Mouse (Mus musculus): Measurements from ENCODE around the gene Col25a1. TPM values are rescaled to one million over a fixed set of nuclear protein-coding genes. Genes with fewer than 3 reads are reported as not detected.

Gene Col25a1
- total RNA-seq, 2 experiments from 2014 or later, result 0.16 to 0.33 TPM

DNA sequence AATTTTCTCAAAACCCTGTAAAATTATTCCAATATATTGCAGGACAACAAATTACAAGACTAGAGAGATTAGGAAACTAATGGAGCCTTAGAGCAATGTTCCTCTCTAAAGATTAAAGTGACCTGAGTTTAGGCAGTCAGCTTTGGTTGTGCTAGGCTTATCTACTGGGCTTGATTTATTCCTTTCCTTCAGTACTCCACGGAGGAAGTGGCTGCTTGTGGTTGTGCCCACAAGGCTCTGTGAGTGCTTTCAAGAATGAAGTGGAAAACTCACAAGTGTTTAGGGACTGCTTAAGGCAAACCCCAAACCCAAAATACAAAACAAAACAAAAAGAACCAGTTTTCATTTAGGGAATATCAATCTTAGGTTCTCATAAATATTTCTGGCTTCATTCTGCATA lies 106.6 kb downstream of the Col25a1 start:
- intact Hi-C loops (cut with DNase I), result no loop called here
- no peak for DNase-seq

DNA sequence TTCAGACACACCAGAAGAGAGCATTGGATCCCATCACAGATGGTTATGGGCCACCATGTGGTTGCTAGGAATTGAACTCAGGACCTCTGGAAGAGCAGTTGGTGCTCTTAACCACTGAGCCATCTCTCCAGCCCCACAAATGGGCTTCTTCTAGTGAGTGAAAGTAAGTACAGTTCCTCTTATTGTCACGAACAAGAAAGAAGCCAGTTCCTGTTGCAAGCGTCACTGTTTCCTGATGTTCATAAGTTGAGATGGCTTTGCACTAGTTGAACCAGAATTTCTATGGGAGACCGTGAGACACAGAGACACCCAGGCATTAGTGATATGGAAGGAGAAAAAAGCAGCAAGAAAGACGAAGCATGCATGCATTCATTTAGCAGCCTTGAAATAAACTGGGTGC lies 110.6 kb downstream of the Col25a1 start:
- intact Hi-C loops (cut with DNase I), result no loop called here
- no peak for DNase-seq

DNA sequence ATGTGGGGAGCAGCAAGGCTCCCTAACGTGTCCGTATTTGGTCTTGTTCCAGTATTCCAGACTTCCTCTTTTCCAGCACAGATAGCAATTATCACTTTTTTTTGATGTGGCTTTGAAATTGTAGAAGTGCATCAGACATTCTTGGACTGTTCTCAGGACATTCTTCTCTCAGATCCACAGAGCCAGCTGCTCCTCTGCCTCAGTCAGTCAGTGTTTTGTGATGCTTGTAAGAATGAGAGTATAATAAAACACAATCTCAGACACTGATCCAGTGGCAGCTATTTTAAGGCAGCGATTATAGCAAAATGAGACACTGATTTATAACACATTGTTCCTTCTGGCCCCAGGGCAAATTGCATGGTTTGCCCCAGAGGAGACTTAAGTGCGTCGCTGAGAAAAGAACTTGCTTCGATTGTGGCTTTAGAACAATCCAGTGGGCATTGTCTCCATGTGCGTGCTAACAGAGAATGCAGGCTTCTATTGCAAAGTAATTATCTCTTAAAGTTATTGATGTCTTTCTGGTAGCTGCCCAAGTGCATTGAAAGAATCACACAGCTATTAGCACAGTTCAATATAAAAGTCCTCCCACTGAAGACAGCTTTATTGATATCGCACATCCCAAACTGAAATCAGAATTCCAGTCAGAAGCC lies 111.5 kb downstream of the Col25a1 start:
- DNase-seq, result no peak
- intact Hi-C loops (cut with DNase I), result no loop called here

DNA sequence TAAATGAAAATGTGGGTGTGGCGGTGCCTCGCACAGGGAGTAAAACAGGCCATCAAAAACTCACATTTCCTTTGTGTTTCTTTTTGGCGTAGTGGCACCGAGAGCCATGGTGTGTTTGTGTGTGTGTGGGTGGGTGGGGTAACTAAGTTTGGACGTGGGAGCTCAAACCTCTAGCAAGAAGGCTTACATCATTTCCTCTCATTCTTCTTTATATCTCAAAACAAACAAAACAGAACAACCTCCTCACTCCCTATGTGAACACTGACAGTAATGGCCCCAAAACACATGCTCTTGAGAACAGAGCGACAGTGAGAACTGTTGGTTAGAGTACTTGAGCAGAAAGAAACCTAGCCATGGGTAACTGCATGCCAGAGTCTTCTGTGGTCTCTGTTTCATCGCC lies 121.1 kb downstream of the Col25a1 start:
- intact Hi-C loops (cut with DNase I), result no loop called here
- DNase-seq, result no peak

DNA sequence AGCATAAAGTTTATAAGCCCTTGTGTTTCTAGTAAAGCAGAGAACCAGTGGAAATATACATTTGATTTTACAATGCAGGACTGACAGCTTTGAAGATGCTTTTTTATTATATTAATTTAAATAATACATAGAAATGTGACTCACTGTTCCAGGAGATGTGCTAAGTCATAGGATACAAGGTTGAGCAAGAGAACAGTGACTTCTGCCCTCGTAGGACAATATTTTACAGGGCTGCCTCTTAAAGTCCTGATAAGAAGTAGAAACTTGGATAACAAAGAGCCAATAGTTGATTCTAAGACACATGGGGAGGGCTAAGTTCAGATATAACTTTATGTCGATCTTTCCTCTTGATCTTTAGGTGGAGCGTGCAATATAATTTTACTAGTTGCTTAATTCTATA lies 124.8 kb downstream of the Col25a1 start:
- intact Hi-C loops (cut with DNase I), result no loop called here
- DNase-seq, result no peak

DNA sequence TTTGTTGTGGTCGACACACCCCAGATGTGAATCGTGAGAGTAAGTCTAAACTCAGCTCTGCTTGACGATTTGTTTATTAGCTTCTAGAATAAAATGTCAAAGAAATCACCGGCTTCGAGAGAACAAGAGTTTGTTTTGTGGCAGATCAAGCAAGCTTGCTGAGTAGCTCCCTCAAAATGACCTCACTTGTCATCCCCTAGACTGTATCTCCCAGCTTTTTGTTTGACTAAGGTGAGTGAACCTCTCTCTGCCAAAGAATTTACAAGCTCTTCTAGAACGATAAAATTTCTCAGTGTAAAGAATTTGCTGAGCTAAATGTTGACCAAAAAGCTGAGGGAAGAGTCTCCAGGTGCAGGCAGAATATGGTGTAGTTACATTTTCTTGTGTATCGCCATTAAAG lies 125.3 kb downstream of the Col25a1 start:
- DNase-seq, result no peak
- intact Hi-C loops (cut with DNase I), result no loop called here

DNA sequence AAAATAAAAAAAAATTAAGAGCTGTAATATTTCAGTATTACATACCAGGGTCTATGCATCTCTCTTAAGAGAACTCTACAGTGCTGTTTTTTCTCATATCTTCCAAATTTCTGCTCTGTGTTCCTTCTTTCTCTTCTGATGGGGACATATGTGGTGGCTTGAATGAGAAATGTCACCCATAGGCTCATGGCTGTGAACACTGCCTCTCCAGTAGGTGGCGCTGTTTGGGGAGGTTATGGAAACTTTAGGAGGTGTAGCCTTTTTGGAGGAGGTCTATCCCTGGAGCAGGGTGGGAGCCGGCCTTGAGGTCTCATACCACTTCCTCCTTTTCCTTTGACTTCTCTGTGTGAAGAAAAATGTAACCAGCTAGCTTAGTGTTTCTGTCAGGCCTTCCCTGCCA lies 128.4 kb downstream of the Col25a1 start:
- intact Hi-C loops (cut with DNase I), result no loop called here
- no peak for DNase-seq

DNA sequence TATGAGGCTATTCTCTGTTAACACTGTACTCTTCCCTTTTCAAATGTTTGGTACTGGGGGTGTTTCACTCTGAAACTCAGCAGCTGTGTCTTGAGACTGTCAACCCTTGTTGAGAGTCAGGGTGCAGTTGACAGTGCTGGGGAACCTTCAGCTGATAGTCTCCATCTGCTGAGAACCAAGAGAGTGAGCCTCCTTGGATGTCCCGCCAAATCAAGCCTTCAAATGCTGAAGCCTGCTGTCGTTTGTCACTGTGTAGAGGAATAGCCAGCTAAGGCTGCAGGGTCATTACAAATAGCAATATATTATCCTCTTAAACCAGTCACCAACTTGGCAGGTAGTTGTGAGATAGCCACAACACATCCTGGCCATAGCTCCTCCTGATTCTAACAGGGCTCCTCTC lies 129.0 kb downstream of the Col25a1 start:
- no peak for DNase-seq
- intact Hi-C loops (cut with DNase I), result no loop called here

DNA sequence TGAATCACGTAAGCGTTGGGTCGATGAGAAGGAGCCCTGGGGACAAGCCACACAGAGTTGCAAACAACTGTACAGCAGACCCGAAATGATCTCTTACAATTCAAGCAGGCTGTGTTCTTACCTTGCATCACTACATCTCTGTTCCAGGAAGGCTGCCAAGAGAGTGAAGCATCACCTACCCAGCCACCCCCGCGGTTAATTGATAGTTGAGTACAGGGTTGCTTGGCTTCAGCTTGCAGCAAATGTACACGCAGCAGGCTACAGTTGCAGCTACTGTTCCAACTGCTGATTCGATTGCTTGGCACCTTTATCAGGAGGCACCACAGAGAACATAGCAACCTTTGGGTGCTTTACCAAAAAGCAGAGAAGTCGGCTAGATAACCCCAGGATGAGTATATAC lies 133.8 kb downstream of the Col25a1 start:
- DNase-seq, result no peak
- intact Hi-C loops (cut with DNase I), result no loop called here

DNA sequence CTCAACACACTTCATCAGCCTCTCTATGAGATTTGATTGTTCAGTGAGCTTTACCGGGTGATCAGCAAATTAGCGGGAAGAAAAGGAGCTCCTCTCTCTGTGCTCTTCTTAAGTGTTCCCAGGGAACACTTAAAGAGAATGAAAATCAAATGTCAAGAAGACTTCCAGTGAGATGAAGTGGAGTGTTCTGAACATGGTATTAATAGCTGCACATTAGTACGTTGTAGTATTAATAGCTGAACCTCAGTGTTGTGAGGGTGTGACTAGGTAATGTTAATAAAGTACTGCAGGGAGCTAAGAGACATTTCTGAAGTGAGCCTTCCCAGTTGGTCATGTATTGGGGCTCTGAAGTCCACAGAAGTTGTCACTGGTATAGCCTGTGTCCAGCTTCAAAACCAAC lies 139.2 kb downstream of the Col25a1 start:
- intact Hi-C loops (cut with DNase I), result no loop called here
- no peak for DNase-seq

DNA sequence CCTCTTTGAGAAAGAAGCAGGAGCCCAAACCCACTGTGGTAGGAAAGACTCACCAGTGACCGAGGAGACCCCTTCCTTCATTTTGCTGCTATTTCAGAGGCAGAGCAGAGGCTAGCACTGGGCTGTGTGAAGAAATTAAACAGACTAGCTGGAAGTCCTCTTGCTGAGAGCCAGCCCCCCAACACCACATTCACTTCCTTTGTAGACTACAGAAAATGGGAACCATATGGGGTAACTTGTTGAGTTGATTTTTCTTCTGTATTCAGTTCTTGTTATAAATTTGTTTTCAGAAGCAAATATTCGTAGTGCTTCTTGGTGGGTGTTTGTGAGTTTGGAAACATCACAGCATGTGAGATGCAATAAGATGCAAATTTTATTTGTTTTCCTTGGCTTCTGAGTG lies 142.6 kb downstream of the Col25a1 start:
- intact Hi-C loops (cut with DNase I), result no loop called here
- DNase-seq, result no peak

DNA sequence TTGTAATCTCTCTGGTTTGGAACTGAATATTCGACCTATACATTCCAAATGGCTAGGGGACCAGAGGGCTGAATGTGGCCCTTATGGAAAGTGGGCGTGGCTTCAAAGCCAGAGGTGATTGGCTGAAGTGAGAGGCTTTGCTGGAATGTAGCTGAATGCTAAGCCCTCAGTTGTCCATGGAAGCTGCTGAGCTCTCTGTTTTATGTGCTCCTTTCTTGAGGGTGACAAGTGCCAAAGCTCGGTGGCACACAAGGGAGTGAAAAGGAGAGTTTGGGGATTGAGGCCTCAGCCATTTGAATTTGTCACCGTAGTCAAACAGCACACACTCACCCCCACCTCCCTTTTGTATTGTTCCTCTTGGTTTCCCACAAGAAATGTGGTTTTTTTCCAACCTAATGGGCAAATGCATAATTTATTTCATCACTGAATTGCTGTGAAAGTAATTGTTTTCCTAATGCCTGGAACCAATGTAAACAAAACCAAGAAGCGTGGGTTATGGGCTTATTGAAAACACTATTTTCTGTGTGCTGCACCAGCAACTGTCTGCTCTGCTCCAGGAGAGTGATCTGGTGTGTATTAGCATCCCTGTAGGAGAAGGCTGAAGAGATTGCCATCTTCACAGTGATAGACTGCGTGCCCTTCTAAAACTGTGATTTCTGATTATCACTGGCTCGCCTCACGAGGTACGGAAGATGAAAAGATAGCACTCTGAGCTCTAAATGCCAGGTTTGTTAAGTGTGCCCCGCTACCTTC lies 147.2 kb downstream of the Col25a1 start:
- DNase-seq, result no peak
- intact Hi-C loops (cut with DNase I), result no loop called here

DNA sequence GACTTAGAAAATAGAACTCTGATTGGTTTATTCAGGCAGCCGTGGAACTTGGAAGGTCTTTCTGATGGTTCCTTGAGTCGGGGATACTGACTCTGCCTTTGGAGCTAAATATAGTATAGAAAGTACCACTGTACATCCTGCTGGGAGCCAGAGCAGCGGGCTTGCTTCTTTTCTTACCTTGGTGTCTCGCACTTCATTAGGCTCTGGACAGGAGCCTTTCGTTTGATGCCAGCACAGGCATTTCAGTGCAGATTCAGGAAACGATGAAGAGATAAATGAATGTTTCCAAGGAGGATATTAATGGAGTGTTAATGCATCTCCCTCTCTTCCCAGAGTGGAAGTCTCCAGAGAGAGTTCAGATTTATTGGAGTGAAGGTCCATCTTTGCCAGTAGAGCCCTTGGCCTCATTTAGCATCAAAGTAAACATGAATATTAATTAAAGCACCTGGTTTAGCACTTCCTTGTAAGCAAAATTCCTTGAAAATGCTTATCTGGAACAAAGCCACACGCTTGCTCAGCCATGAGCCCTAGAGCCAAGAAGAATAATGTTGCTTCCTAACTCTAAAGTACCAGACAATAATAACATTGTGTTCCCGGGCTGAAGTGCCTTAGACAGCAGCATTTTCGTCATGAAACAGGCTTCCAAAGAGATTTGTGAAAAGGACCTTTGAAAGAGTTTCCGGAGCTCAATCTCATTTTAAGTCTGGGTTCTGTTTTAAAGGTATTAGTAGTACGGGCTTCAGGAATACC lies 151.9 kb downstream of the Col25a1 start:
- DNase-seq, result no peak
- intact Hi-C loops (cut with DNase I), result no loop called here

DNA sequence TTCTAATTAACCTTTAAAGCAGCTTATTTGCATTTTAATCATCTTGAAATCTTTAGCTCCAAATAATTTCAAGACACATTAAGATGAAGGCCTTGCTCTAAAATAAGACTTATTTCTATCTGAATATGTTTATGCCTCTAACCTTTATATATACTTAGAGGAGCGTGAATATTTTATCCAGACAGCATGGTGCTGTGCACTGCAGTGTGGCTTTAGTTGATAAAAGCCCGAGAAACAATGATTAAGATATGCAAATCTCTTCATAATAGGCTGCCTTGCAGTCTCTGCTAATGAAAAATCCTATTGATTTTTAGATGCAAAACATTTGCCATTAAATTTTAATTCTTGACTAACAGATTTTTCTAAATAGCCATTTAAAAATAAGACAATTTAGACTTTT lies 156.8 kb downstream of the Col25a1 start:
- intact Hi-C loops (cut with DNase I), result no loop called here
- DNase-seq, result no peak

DNA sequence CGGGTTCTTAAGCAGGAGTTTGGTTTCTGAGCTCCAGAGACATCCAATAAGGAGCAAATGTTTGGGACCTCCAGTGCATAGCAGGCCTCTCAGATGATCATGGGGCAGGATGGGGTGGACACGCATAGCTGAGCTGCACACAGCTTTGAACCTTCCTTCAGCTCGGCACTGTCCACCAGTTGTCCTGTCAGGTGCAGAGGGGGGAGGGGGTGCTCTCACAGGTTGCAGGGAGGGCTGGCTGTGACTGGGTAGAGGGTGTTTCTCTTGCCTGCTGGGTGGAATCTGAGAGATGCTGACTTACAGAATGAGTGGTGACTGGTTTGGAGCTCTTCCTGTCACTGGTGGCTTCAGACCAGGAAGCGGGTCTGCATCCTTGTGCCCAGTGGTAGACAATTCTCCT lies 157.5 kb downstream of the Col25a1 start:
- intact Hi-C loops (cut with DNase I), result no loop called here
- DNase-seq, result no peak

DNA sequence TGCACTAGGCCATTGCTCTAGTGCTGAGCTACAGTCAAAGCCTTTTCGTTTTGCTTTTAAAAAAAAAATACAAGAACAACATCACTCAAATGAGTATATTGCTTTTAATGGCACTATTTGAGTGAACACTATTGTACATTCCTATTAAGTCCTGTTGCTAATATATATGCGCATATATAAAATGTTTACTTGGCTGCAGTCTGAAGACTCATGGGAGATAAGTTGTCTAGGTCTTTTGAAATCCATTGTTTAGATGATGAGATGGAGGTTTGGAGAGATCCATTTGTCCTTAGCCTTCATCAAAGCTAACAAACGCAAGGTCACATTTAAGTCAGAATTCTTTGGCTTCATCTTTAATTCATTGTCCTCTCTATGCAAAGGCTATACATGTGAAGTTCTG lies 157.9 kb downstream of the Col25a1 start:
- intact Hi-C loops (cut with DNase I), result no loop called here
- DNase-seq, result no peak

DNA sequence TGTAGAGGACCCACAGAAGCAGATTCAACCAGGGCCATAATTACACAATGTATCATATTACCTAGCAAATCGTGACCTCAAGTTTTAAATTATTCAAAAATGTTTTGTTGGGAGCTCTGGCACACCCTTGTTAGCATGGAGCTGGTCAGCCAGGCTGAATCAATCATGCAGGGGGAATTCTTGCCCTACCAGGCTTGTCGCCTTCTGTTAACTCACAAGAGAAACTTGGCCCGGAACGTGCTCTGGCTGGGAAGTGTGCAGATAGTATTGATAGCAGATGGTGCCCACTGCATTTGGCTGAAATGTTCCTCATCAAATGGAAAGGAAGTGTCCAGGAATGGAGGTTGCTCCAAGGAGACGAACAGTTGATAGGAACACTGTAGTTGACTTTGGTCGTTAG lies 158.9 kb downstream of the Col25a1 start:
- no peak for DNase-seq
- intact Hi-C loops (cut with DNase I), result no loop called here

DNA sequence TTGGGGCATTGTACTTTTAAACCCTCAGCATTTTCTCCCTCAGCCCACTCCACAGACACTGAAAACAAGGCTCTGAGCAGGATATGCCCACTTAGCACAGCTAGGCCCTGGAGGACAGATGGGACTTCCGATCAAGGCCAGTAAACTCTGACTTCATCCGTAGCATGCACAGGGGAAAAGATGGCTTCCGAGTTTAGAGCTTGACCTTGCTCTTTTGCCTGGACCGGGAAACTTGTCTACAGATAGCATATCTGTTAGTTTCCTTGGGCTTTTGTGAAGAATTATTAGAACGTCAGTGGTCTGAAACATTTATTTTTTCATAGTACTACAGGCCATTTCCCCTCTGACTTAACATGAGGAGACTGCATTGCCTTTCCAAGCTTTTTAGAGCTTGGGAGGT lies 159.4 kb downstream of the Col25a1 start:
- intact Hi-C loops (cut with DNase I), result no loop called here
- no peak for DNase-seq

DNA sequence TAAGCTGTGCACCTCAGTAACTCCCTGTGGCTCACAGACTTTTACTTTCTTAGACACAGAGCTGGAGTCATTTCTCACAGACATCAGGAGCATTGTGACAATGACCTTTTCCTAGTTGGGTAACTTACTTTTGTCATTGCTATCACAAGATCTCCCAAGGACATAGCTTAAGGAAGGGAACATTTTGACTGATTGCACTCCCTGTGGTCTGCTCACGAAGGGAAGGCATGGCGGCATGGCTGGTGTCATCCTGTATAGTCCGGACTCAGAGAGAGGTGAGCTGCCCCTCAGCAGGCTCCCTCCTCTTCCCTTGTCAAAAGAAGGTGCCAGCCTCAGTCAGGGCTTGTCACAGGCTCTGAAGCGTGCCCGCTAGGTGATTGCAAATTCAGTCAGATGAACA lies 160.6 kb downstream of the Col25a1 start:
- DNase-seq, result no peak
- intact Hi-C loops (cut with DNase I), result no loop called here

DNA sequence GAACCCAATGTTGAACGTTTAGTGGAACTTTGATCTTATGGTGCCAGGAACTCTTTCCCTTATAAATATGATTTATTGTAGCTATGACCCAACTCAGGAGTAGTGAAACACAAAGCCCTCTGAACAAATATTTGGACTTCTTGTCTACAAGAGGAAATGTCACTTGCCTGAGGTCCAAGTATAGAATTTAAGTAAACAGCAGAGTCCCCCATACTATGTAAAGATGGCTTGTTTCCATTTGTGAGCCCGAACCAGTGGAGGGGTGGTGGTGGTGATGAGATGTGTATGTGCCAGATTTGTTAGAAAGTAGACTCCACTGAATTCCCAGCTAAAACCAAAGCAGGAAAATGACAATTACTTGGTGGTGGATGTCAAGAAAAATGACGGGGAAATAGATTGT lies 169.2 kb downstream of the Col25a1 start:
- intact Hi-C loops (cut with DNase I), result no loop called here
- no peak for DNase-seq

DNA sequence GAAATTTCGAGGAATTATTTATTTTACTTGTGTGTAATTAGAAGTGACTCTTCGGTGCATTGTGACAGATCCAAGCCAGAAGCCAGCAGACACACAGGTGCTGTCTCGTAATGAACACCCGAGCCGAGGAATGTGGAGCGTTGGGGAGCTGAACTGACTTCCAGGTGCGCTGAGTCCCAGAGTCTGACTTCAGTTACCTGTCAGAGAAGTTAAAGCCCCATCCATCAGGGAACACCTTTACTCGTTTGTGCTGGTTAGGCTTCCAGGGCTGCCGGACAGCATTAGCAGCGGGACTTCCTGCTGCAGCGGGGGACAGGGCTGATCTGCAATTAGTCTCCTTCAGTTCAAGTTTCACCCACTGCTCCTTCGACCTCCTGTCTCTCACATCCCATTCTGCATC lies 172.3 kb downstream of the Col25a1 start:
- intact Hi-C loops (cut with DNase I), result no loop called here
- no peak for DNase-seq

DNA sequence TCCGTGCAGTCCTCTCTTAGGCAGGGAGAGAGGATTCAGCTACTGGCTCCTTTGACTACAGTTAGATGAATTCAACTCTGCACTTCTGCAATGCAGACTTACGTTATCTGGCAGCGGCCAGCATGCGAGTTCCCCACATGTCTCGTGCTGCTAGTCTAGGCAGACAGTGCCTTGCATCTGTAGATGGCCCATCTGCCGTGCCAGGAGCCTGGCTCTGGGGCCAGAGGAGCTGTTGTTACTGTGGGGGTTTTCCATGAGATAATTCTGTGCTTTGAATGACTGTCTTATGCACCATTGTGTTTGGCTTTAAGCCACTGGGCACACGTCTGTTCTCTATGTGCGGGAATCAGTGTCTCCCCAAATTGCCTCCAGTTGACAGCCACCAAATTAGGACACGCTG lies 173.5 kb downstream of the Col25a1 start:
- intact Hi-C loops (cut with DNase I), result no loop called here

More for the DNA sequence above, 173.5 kb downstream of the Col25a1 start:
- DNase-seq, result no peak
